Mouse (Mus musculus) regulatory T cell (primary cell): Measurements from ENCODE around the gene Gm29735.
"Not testable (repeated sequence)": the region's sequence is repeated elsewhere in the genome, so short reads cannot be mapped to it uniquely, and the experiment has no call there.

ENCODE experiments used
- in situ Hi-C: fragments of 300-600 bp; cut with MboI, MseI; formaldehyde crosslinking; loops from one replicate; pipeline ENCODE4 v1.15.1; 2025; ENCODE audit warnings: high pct_unique_total_duplicates

The Gm29735 gene

DNA sequence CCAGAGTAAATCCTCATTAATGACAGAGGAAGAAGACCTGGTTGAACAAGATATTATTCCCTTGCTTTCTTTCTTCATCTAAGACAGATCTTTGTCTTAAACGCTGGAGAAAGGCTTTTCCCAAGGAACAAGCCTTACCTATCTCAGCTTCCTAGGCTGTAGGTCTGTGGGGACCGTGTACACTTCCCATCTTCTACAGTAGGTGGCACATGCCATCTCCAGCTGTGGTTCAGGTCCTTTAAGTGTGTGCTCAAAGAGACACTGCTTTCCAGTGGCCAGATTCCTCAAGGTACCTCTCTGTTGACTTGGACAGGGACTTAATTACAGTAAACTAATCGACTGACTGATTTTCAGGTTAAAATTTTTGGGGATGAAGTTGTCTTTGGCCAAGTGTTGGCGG lies 28.1 kb downstream of the Gm29735 start:
- in situ Hi-C loops, result no loop called here

DNA sequence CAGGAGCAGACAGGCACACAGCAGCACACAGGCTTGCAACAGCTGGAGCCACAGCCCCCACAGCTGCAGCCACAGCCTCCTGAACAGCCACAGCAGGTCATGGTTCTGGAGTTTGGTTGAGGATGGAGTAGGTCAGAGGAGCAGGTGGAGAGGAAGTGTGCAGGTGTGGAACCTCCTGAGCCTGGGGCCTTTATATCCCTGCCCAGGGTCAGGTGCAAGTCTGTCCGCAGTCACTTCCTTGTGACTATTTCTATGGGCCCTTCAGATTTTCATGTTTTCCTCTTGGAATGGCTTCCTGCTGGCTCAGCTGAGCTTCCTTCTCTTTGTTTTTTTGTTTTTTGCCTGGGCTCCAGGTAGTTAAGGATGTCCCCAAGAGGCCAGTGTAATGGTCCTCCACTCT lies 36.3 kb downstream of the Gm29735 start, which contains the start of gene Gm45618:
Gene Gm45618 (minus strand): TSS at position 101 of the 400 bp plus-strand sequence.
- in situ Hi-C loops, result not testable (repeated sequence)

DNA sequence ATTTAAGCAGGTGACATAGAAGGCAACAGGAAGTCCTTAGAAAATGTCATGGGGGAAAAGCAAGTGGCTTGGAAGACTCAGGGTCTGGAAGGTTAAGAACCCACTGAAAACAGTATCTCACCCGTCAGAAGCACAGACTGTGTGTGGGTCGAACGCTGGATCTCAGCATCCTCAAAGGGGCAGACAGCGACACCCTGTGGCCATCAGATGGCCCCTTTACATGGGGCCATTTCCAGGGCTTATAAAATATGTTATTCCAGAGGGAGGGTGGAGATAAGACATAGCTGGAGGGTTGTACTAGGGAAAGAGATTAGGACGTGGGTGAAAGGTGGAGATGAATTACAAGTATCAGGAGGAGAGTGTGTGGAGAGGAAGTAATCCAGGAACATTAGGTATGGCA lies 37.3 kb downstream of the Gm29735 start:
- in situ Hi-C loops, result no loop called here
